Mouse (Mus musculus) heart, embryonic 12.5 days (tissue): Measurements from ENCODE around the gene Grcc10. TPM values are rescaled to one million over a fixed set of nuclear protein-coding genes. Genes with fewer than 3 reads are reported as not detected.

Experiments
- ATAC-seq: fragments of 200-750 bp; cut with Nextera tagmentation; 2 replicates; pipeline ENCODE4 v1.8.0; 2017; ENCODE audit warnings: moderate TSS enrichment, moderate library complexity; ENCODE audit not compliant: insufficient number of reproducible peaks, low FRiP score
- H3K27ac ChIP-seq: fragments of 300-500 bp; sonication (generic); 2 replicates; pipeline ENCODE4 v1.5.1; 2016; ENCODE audit warnings: mild to moderate bottlenecking, moderate library complexity; ENCODE audit not compliant: poor library complexity, severe bottlenecking
- H3K27me3 ChIP-seq: fragments of 300-500 bp; sonication (generic); replicated peaks from 2 replicates; pipeline ENCODE4 v1.6.1; 2016; ENCODE audit warnings: mild to moderate bottlenecking, moderate library complexity
- H3K36me3 ChIP-seq: fragments of 300-500 bp; sonication (generic); 2 replicates; pipeline ENCODE4 v1.6.1; 2016; ENCODE audit warnings: mild to moderate bottlenecking, moderate library complexity
- H3K4me1 ChIP-seq: fragments of 300-500 bp; sonication (generic); replicated peaks from 2 replicates; pipeline ENCODE4 v1.6.1; 2016; ENCODE audit warnings: mild to moderate bottlenecking
- H3K4me2 ChIP-seq: fragments of 300-500 bp; sonication (generic); 2 replicates; pipeline ENCODE4 v1.6.1; 2016; ENCODE audit warnings: mild to moderate bottlenecking, moderate library complexity
- H3K4me3 ChIP-seq: fragments of 300-500 bp; sonication (generic); 2 replicates; pipeline ENCODE4 v1.5.1; 2016; ENCODE audit warnings: mild to moderate bottlenecking
- H3K9ac ChIP-seq: fragments of 300-500 bp; sonication (generic); 2 replicates; pipeline ENCODE4 v1.6.1; 2016; ENCODE audit warnings: mild to moderate bottlenecking, moderate library complexity
- H3K9me3 ChIP-seq: fragments of 300-500 bp; sonication (generic); replicated peaks from 2 replicates; pipeline ENCODE4 v1.6.1; 2016; ENCODE audit warnings: mild to moderate bottlenecking, moderate library complexity
- WGBS: fragments of 180-500 bp; shearing (Covaris S2); methylation state at CpG from one replicate; pipeline ENCODE4 v1.1.7; 2016; 5-methylcytosine and 5-hydroxymethylcytosine counted together
- microRNA counts: library from miRNA; unstranded; fragments of <30 nt; microRNA quantifications from one replicate; lab custom pipeline; 2017
- microRNA-seq: library from miRNA; unstranded; fragments of <30 nt; microRNA quantifications from one replicate; pipeline ENCODE4, GENCODE M21; 2017
- polyA plus RNA-seq: library from polyadenylated mRNA; unstranded; fragments of >200 nt; fragmentation: Nextera tagmentation; extraction: Ambion mirVana; gene quantifications from 2 replicates; pipeline ENCODE4 v1.2.1, GENCODE M21; 2016

Grcc10 gene
- polyA plus RNA-seq, 1 experiment from 2014 or later = 352 TPM

DNA sequence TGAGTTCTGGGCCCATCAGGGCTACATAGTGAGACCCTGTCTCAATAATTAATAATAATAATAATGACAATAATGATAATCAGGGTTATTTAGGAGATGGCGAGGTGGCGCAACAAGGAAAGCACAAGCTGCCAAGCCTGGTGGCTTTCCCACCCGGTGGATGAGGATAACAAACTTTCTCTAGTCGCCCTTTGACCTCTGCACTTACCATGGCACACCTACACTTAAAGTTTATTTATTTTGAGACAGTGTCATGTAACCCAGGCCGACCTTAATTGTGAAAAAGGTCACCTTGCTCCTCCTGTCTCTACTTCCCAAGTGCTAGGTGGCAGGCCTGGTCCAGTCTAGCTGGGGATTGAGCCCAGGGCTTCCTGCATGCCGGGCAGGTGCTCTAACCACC lies 42.4 kb downstream of the Grcc10 start:
- 86% methylated on average over 6 of the region's 6 CpGs for WGBS
- Histone ChIP-seq H3K27ac (no peak overlapping the region), H3K9me3 (no peaks in the 10 kb centered on the region), H3K4me2 (no peak overlapping the region), H3K4me1 (peaks cover 21% of the 10 kb centered on the region), H3K9ac (no peak overlapping the region), H3K36me3 (peaks cover 50% of the 10 kb centered on the region), H3K4me3 (no peak overlapping the region), H3K27me3 (no peaks in the 10 kb centered on the region)
- no peak for ATAC-seq

DNA sequence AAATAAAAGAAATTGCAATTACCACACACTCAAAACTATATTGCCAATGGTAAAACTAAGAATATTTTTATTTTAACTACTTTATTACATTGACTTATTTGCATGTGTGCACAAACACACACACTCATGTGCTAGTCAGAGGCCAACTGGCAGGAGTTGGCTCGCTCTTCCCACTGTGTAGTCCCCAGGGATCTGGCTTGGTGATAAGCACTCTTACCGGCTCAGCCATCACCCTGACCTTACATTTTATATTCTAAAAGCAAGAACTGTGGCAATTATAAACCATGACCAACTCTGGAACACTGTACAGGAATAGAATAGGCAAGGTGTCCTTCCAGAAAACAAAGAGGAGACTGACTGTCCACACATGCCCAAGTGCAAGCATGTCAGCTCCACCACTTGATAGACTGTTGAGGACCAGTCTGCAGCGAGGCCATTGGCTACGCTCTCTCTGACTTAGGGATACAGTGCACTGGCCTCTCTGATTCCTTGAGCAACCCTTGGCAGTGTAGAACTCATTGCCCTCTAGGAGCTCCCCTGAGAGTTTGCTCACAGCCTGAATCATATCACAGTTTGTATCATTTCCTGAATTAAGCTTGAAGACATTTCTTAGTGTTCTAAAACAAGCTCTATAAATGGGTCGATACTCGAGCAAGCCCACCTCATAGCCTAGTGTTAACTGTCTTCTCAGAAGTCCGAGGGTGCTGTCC lies 44.6 kb downstream of the Grcc10 start:
- Histone ChIP-seq H3K4me2 (no peak overlapping the region), H3K4me1 (peaks cover 21% of the 10 kb centered on the region), H3K9ac (no peak overlapping the region), H3K9me3 (no peaks in the 10 kb centered on the region), H3K4me3 (no peak overlapping the region), H3K27me3 (no peaks in the 10 kb centered on the region), H3K27ac (no peak overlapping the region), H3K36me3 (peaks cover 29% of the 10 kb centered on the region)
- 79% methylated on average over 7 of the region's 7 CpGs for WGBS
- no peak for ATAC-seq

- Histone ChIP-seq H3K27me3 (no peaks in the 10 kb centered on the region), H3K9me3 (no peaks in the 10 kb centered on the region), H3K4me3 (no peak overlapping the region), H3K4me2 (no peak overlapping the region), H3K36me3 (peaks cover 13% of the 10 kb centered on the region), H3K4me1 (peaks cover 10% of the 10 kb centered on the region; the same call in 1 of the 2 replicates), H3K27ac (no peak overlapping the region), H3K9ac (no peak overlapping the region)
- ATAC-seq = no peak; the same call in 1 of the 2 replicates
- 78% methylated on average over 15 of the region's 15 CpGs for WGBS
Observed at GRCm38 (mm10) chr6:124694166-124694955, 46.8 kb downstream of the Grcc10 start.

GRCm38 (mm10) chr6:124693243-124693981 lies 47.8 kb downstream of the Grcc10 start:
- Histone ChIP-seq H3K4me3 (no peak overlapping the region), H3K27ac (no peak overlapping the region), H3K27me3 (no peaks in the 10 kb centered on the region), H3K9ac (no peak overlapping the region), H3K9me3 (no peaks in the 10 kb centered on the region), H3K36me3 (peaks cover 4% of the 10 kb centered on the region; the same call in 1 of the 2 replicates), H3K4me1 (peaks cover 10% of the 10 kb centered on the region; the same call in 1 of the 2 replicates), H3K4me2 (no peak overlapping the region)
- 80% methylated on average over 15 of the region's 15 CpGs for WGBS
- ATAC-seq = no peak

GRCm38 (mm10) chr6:124690517-124690916 lies 50.7 kb downstream of the Grcc10 start:
- no peak for ATAC-seq
- 90% methylated on average over 3 of the region's 3 CpGs for WGBS
- no peak overlapping the region for H3K4me3 ChIP-seq

More at GRCm38 (mm10) chr6:124690517-124690916, 50.7 kb downstream of the Grcc10 start:
- Histone ChIP-seq H3K4me1 (peaks cover 7% of the 10 kb centered on the region; the same call in 1 of the 2 replicates), H3K4me2 (no peak overlapping the region), H3K9ac (no peak overlapping the region), H3K36me3 (no peaks in the 10 kb centered on the region), H3K9me3 (no peaks in the 10 kb centered on the region), H3K27me3 (no peaks in the 10 kb centered on the region), H3K27ac (no peak overlapping the region)

MicroRNA genes within 50 kb of the gene (microRNA counts, 519-probe panel; counts per million panel counts)
- microRNA mmu-miR-141 (lab: Ali Mortazavi, UCI) = not detected
- microRNA mmu-miR-200c (lab: Ali Mortazavi, UCI) = 2,691 counts per million, percentile 11 among the panel's probes with 10 or more counts

Small RNA genes within 50 kb of the gene (microRNA-seq; reads per million reads assigned to microRNA genes)
- gene Mir141 = 25.7 reads per million, percentile 35 among the genes with 10 or more reads in this experiment
- 129 reads per million, percentile 56 among the genes with 10 or more reads in this experiment for gene Mir200c

Other genes starting within 250 kb of the Grcc10 start
- 0.31 and 0.41 TPM in 2 replicates for gene C1rl, start 248.3 kb downstream of the Grcc10 start, polyA plus RNA-seq
- 0.19 and 0.24 TPM in 2 replicates for gene C1ra, start 229.0 kb downstream of the Grcc10 start, polyA plus RNA-seq
- 0.49 TPM in 1 of 2 replicates, not detected in the other for gene C1s1, start 199.0 kb downstream of the Grcc10 start, polyA plus RNA-seq
- not detected in 2 replicates for gene C1rb, start 171.1 kb downstream of the Grcc10 start, polyA plus RNA-seq
- gene C1s2, start 105.3 kb downstream of the Grcc10 start, polyA plus RNA-seq = not detected in 2 replicates
- 37.4 and 40.0 TPM in 2 replicates for gene Lpcat3, start 78.3 kb downstream of the Grcc10 start, polyA plus RNA-seq
- 105 and 107 TPM in 2 replicates for gene Emg1, start 29.2 kb downstream of the Grcc10 start, polyA plus RNA-seq
- 345 and 349 TPM in 2 replicates for gene Phb2, start 29.0 kb downstream of the Grcc10 start, polyA plus RNA-seq
- 4.4 and 4.9 TPM in 2 replicates for gene Ptpn6, start 2.7 kb downstream of the Grcc10 start, polyA plus RNA-seq
- not detected in 2 replicates for gene Gm45234, start 14.6 kb upstream of the Grcc10 start, polyA plus RNA-seq
- gene Atn1, start 15.2 kb upstream of the Grcc10 start, polyA plus RNA-seq = 9.5 and 10.2 TPM in 2 replicates
- gene Eno2, start 28.3 kb upstream of the Grcc10 start, polyA plus RNA-seq = 6.0 and 6.4 TPM in 2 replicates
- gene Lrrc23, start 38.4 kb upstream of the Grcc10 start, polyA plus RNA-seq = 0.55 TPM in 1 of 2 replicates, not detected in the other
- gene Spsb2, start 67.3 kb upstream of the Grcc10 start, polyA plus RNA-seq = 8.7 and 9.1 TPM in 2 replicates
- gene Tpi1, start 72.9 kb upstream of the Grcc10 start, polyA plus RNA-seq = 1,356 and 1,406 TPM in 2 replicates
- gene Usp5, start 88.1 kb upstream of the Grcc10 start, polyA plus RNA-seq = 119 and 121 TPM in 2 replicates
- 105 and 121 TPM in 2 replicates for gene Cdca3, start 88.2 kb upstream of the Grcc10 start, polyA plus RNA-seq
- gene Gnb3, start 98.9 kb upstream of the Grcc10 start, polyA plus RNA-seq = 6.4 and 7.8 TPM in 2 replicates
- 19.2 and 21.9 TPM in 2 replicates for gene P3h3, start 116.4 kb upstream of the Grcc10 start, polyA plus RNA-seq
- gene Gpr162, start 122.6 kb upstream of the Grcc10 start, polyA plus RNA-seq = 1.9 and 2.2 TPM in 2 replicates
- gene Cd4, start 146.8 kb upstream of the Grcc10 start, polyA plus RNA-seq = not detected in 2 replicates
- 1.4 and 1.5 TPM in 2 replicates for gene Lag3, start 170.3 kb upstream of the Grcc10 start, polyA plus RNA-seq
- gene Ptms, start 178.7 kb upstream of the Grcc10 start, polyA plus RNA-seq = 233 and 243 TPM in 2 replicates
- gene Mlf2, start 190.0 kb upstream of the Grcc10 start, polyA plus RNA-seq = 357 and 358 TPM in 2 replicates
- gene Cops7a, start 224.2 kb upstream of the Grcc10 start, polyA plus RNA-seq = 148 and 149 TPM in 2 replicates